Mouse (Mus musculus) lung, adult 2 months (tissue): ENCODE measurements around the gene Cct7.

Experiments used
- CTCF ChIP-seq: fragments of 200-500 bp; IDR thresholded peaks from 2 replicates; pipeline ENCODE4 v1.5.1; 2011; ENCODE audit warnings: mild to moderate bottlenecking, low read length, control low read depth; ENCODE audit not compliant: insufficient read depth
- POLR2A ChIP-seq: fragments of 200-500 bp; IDR thresholded peaks from 2 replicates; pipeline ENCODE4 v1.6.1; 2011; ENCODE audit warnings: low read depth, mild to moderate bottlenecking, control low read depth, low read length, borderline replicate concordance; ENCODE audit errors: extremely low read depth

GRCm38 (mm10) chr6:85496976-85497375 is 45.7 kb downstream of the Cct7 start:
- TF ChIP-seq CTCF, result no peak
- TF ChIP-seq POLR2A, result no peak
